Mouse (Mus musculus): ENCODE data around the gene Erp29.
"Not testable (repeated sequence)": the region's sequence is repeated elsewhere in the genome, so short reads cannot be mapped to it uniquely, and the experiment has no call there.

Erp29 gene

GRCm38 (mm10) chr5:121452026-121452869 is at the start of gene Erp29:
Gene Erp29, minus strand, starts transcription at chr5:121452506.
- peak; percentile 98 for DNase-seq (ENCODE audit: low read depth, low spot score)

GRCm38 (mm10) chr5:121501424-121501996 is 49.2 kb upstream of the Erp29 start:
- DNase-seq (ENCODE audit: low read depth, low spot score): not testable (repeated sequence)

- DNase-seq (ENCODE audit: low read depth, low spot score): no peak
These were observed 48.4 kb upstream of the Erp29 start for GRCm38 (mm10) chr5:121500719-121501118.

GRCm38 (mm10) chr5:121493305-121493704 is 41.0 kb upstream of the Erp29 start:
- no peak for DNase-seq (ENCODE audit: low read depth, low spot score)

- no peak for DNase-seq (ENCODE audit: low read depth, low spot score)
These were observed 32.5 kb upstream of the Erp29 start for GRCm38 (mm10) chr5:121484801-121485200.

- DNase-seq (ENCODE audit: low read depth, low spot score): peak; percentile 76
These were observed 25.4 kb upstream of the Erp29 start for GRCm38 (mm10) chr5:121477680-121478079.

- DNase-seq (ENCODE audit: low read depth, low spot score): no peak
These were observed 23.7 kb upstream of the Erp29 start for GRCm38 (mm10) chr5:121476040-121476439.

- DNase-seq (ENCODE audit: low read depth, low spot score): no peak
These were observed 22.3 kb upstream of the Erp29 start for GRCm38 (mm10) chr5:121474610-121475009.

- DNase-seq (ENCODE audit: low read depth, low spot score): no peak
These were observed 20.1 kb upstream of the Erp29 start for GRCm38 (mm10) chr5:121472411-121472810.

GRCm38 (mm10) chr5:121469566-121469965 is 17.3 kb upstream of the Erp29 start:
- DNase-seq (ENCODE audit: low read depth, low spot score): no peak

GRCm38 (mm10) chr5:121463601-121464250 is 11.4 kb upstream of the Erp29 start:
- no peak for DNase-seq (ENCODE audit: low read depth, low spot score)

- DNase-seq (ENCODE audit: low read depth, low spot score): no peak
These were observed 10.7 kb upstream of the Erp29 start for GRCm38 (mm10) chr5:121462967-121463366.

GRCm38 (mm10) chr5:121462171-121462502 is 9.8 kb upstream of the Erp29 start:
- DNase-seq (ENCODE audit: low read depth, low spot score): peak; percentile 49

GRCm38 (mm10) chr5:121461339-121462170 is 9.2 kb upstream of the Erp29 start:
- no peak for DNase-seq (ENCODE audit: low read depth, low spot score)

GRCm38 (mm10) chr5:121455510-121456265 is 3.4 kb upstream of the Erp29 start:
- peak; percentile 61 for DNase-seq (ENCODE audit: low read depth, low spot score)

GRCm38 (mm10) chr5:121454503-121454782 is 2.1 kb upstream of the Erp29 start:
- no peak for DNase-seq (ENCODE audit: low read depth, low spot score)

- DNase-seq (ENCODE audit: low read depth, low spot score): no peak
These were observed 1.6 kb upstream of the Erp29 start for GRCm38 (mm10) chr5:121453743-121454502.

GRCm38 (mm10) chr5:121452906-121453305 is 600 bp upstream of the Erp29 start:
- DNase-seq (ENCODE audit: low read depth, low spot score): no peak

- no peak for DNase-seq (ENCODE audit: low read depth, low spot score)
These were observed 671 bp downstream of the Erp29 start, which contains the start of gene Tmem116 for GRCm38 (mm10) chr5:121451644-121452025. Gene Tmem116, plus strand, starts transcription at chr5:121451893.

GRCm38 (mm10) chr5:121451203-121451602 is 1.1 kb downstream of the Erp29 start:
- peak; percentile 93 for DNase-seq (ENCODE audit: low read depth, low spot score)
